Mouse (Mus musculus) R1 (cell line): ENCODE results near the gene Hspa12a.

ENCODE experiments used
- DNase-seq: peaks from one replicate; pipeline ENCODE4 v3.0.0-alpha.2; 2018; ENCODE audit warnings: low read depth, low spot score

Hspa12a gene

DNA sequence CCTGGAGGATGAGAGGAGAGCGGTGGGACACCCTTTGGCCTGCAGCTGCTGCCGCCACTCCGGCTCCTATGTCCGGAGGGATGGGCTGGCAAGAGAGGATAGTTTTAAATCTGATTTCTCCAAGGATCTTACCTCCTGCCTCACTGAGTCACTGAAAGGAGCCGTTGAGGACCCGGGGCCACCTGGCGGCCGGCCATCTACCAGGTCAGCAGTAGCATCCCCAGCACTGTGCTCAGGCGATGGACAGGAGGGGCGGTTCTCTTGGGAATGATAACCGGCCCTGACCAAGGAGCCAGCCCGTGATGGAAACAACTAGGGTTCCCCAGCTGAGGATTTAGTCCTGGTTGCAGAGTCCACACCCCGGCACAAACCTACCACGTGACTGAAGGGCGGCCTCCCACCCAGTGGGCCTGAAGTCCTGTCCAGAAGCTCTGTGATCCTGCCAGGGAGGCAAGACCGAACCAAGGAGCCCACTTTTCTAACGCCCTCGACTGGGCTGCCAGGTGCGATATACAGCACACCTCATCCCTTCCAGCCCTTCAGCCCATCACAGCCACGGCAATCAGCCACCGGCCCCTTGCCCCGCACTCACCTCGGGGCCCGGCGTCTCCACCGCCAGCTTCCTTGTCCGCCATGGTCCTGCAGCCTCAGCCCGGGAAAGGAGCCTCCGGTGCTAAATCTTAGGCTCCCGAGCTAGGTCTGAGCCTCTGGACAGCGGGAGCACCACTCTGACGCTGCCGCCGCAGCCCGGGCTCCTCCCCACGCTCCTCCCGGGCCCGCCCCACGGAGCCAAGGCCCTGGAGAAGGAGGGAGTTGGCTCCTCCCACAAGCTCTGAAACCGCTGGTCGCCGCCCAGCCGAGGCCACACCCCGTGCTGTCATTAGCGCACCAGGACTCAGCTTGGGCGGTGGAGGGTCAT, 82.9 kb downstream of the Hspa12a start:
- peak; percentile 88 for DNase-seq

DNA sequence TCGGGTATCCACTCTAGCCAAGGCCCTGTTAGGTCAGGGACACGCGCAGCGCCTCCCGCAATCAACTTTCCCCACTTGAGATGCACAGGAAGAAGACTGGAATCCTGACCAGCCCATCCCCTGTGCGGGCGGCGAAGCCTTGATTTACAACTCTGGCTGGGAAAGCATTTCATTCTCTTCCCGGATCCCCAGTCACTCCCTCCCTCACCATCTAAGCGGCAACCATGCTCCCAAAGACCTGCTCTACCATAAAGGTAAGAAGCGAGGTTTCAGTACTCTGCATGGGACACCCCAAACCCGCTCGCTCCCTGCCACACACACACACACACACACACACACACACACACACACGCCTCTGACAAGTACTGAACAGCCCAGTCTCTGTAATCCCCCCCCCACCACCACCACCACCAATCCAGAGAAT, 83.6 kb downstream of the Hspa12a start:
- DNase-seq: peak; percentile 45

DNA sequence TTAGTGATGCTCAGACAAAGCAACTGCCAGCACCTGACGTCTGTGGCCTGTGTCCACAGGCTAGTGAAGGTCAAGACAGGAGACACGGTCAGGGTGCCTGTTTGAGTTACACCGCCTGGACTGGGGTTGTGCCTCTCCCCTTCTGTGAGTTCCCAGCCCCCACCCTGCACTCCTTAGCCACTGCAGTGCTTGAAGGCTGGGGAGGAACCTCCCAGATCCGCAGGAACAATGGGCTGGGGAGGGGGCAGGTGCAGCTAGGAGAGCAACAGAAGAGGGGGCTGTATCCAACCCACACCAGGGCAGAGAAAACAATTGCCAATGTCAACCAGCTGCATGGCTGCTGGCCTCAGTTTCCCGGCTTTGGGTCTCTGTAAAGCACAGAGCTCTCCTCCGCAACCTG, 84.1 kb downstream of the Hspa12a start:
- peak; percentile 61 for DNase-seq

DNA sequence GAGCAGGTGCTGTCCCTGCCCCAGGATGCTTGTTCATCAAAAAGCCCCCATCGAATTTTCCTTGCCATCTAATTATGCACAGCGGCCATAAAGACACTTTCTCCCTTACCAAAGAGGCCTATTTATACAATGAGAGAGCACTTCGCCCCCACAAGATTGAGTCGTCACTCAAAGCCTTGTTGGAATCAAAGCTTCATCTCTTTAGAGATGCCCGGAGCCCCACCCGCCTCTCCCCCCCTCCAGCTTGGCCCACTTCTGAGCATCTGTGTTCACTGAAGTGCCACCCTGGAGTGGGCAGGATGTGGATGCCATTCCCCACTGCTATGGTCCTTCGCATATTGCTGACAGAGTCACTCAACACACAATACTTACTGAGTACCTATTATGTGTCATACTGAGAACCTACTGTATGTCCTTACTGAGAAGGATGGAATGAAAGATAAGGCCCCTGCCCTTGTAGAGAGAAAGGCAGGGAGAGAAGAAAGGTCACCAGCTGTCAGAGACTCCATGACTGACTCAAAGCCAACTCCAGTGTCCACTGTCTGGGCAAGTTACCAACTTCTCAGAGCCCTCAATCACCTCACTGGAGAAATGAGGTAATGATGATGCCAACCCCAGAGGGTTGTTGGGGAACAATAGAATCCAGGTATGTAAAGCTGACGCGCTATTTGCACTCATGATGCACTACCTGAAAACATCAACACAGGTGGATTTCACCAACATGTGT, 87.2 kb downstream of the Hspa12a start:
- no peak for DNase-seq

DNA sequence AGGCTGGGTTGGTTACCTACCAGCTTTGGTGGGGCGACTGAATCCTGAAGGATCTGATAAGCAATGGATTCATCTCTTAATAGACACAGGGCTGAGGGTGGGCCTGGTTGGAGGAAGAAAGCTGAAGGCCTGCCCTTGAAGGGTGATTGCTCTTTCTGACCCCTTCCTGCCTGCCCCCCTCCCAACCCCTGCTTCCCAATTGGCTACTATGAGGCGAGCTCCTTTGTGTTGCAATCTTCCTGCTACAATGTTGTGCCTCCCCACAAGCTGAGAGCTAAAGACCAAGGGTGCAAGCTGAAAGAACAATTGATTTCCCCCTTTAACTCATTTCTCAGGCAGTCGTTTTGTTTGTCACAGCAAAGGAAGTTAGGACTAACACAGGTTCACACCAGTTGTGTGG, 88.6 kb downstream of the Hspa12a start:
- DNase-seq: no peak

DNA sequence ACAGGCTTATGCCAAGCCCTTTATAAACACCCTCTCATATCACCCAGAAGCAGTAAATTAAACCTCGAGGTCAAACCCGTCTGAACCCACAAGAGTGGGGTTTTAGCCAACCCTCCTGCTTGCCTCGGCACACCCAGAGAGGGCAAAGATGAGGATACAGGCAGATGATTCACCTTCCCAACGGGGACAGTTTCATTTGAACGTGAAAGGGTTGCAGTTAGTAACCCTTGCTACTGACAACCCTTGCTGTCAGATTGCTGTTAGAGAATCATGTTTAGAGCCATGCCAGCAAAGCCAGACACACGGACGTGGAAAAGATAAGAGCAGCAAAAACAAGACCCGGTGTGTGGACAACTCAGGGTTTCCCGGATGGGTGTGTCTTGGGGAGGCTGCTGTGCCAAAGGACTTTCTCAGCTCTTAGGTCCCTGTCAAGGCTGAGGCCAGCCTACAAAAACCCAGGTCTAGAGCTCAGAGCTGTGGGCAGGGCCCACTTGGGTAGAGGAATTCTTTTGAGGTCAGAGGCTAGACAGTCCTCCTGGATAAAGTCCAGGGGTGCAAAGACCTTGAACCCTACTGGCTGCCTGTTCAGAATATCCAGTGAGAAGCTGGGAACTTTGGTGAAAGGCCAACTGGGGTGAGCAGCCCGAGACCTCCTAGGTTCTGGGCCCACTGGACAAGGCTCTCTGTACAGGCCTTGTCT, 90.3 kb downstream of the Hspa12a start:
- no peak for DNase-seq

DNA sequence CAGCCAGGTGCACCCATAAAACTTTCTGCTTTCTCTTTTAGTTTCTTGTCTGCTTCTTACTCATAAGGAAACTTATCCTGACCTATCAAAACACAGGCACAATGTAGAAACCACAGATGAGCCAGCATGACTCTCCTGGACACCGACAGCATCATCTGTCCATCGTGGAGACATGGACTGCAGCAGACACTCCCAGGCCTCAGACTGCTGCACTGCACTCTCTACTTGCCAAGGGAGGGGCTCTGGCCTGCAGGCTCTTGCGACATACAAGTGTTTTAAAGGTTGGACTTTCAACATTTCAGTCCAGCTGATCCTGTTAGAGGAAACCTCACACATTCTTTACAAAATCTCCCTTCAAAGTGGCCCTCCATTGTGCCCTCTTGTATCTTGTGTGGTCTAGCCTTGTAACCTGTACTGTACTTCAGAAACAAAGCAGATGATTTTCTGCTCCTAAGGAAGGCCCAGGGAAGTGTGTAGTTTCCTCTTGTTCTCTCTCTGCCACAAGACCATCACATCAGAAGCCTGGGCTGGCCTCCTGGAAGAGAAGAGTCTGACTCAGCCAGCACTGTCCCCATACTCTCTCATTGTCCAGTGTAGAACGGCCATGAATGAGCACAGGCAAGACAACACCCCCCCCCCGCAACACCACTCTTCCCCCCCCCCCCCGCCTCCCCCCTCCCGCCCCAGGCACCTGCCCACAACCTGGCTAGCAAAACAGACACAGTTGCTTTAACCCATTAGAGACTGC, 92.6 kb downstream of the Hspa12a start:
- DNase-seq: no peak

DNA sequence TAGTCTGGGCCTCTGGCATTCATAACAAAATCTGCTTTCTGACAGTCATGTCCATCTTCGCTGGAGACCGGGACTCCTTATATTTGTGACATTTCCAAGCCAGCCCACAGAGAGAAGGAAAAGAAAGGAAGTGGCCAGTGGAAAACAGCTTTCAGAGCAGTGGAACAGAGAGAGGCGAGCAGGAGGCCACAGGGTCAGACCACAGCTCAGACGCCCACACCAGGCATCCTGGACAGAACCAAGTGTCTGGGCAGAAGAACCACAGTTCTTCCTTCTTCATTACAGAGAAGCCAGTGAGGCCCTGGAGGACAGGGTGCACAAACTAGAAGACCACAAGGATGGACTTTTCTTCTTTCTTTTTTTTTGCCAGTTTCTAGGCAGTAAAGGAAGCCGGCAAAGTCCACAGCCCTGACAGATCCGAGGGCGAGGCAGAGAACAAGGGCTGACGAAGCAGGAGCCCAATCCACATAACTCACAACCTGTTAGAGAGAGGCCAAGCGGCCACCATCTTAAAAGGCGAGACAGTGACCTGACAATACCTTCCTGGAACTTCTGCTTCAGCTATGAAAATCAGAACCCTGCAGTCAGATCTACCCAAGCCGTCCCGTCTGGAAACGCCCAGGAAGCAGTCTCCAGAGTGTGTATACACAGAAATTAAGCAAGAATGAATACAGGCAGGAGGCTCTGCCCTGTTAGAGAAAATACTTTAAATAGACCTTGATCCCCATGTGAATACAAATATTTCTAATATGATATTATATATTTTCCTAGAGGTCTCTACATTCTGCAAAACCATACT, 93.9 kb downstream of the Hspa12a start:
- DNase-seq: no peak

DNA sequence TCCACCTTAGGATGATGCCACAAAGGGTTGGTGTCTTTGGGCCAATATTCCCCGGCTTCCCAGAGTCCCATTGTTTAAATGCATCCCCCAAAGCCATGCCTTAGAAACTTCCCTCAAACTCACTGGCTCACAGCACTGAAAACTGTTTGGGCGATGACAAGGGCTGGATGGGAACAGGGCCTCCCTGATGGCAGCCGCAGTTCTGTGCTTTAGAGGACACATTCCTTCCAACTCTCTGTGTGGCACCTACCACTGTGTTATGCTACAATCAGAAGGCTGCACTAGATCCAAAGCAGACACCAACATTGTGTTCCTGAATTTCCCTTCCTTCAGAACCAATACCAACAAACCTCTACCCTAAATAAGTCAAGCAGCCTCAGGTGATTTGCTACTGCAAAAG, 99.8 kb downstream of the Hspa12a start:
- DNase-seq: no peak

DNA sequence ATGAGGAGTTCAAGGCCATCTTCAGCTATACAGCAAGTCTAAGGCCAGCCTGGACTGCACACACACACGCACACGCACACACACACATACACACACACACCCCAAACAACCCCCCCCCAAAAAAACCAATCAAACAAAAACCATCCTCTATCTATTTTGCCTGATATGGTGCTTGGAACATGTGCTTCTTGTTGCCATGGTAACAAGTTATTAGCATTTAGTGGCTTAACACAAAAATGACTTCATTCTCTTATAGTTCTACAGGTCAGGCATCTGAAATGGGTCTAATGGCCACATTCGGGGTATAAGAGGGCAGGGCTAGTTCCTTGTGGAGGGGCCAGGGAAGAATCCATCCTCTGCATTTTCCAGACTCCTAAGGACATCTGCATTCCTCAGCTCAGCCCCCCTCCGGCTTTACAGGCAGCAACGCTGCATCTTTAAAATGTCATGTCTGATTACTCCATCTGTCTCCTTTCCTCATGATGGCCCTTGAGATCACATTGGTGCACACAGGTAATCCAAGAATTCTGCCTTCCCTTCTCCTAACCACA, 102.7 kb downstream of the Hspa12a start:
- no peak for DNase-seq

DNA sequence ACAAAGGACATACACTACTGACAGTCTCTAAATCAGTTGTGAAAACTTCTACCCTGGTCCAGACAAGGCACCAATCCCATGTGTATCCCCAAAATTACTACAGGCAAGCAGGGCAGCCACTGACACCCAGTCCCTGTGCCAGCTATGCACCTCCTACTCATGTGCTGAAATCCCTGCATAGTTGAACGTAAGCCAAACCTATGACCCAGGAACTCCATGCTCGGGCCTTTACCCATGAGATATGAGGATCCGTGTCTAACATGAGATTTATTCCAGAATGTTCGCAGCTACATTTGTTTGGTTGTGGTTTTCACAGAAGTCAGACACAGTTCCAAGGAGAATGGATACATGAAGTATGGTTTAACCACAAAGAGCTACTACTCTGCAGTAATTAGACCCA, 103.6 kb downstream of the Hspa12a start:
- DNase-seq: no peak

DNA sequence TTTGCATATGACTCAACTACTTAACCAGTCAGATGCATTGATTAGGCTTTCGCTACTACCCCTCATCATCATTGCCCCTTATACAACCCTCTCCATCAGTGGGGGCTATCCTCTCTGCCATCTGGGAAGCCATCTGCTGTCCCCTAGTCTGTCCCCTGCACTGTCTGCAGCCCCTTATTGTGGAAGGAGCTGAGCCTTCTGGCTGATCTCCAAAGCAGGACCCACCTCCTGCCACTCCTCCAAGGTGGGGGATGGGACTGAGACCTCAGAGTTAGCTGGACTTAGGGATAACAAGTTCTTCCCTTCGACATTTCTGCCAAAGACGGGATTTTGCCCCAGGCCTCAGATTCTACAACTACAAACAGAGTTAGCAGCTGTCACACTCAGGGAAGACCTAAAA, 104.1 kb downstream of the Hspa12a start:
- no peak for DNase-seq

DNA sequence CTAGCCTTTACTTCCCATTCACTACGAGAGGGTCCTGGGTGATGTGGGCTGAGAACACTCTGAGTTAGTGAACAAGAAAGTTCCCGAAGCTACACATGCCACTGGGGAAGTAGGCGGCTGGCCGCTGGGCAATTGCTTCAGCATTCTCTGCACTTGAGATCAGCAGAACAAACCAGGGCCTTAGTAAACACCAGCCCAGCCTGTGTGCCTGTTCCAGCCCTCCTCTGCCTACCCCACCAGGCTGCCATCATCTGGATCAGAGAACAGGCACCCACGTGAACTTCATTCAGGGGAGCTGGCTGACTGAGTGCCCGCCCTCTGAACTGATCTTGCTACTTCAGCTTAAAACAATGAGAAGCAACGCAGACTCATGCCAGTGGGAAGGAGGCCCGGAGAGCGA, 104.7 kb downstream of the Hspa12a start:
- no peak for DNase-seq

DNA sequence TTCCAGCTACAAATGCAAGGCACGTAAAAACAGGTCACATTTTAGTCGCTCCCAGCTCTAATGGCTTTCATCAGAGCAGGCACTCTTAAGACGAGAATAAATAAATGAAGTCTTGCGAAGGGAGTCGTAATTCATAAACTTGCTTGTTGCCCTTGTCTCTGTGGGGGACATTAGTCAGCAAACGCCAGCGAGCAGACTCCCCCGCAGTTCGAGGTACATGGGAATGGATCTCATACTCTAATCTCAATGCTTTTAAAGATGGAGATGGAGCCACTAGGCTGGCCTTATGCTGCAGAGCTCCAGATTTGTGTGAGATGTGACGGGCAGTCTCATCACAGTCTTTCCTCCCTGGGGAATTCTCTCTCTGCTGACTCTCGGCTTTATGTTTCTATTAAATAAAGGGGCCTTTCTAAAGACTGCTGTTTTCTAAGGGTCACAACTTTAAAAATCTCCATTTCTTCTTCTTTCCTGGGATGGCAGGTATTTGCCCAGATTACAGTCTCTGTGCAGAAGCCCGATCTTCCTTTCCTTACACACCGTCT, 109.7 kb downstream of the Hspa12a start:
- no peak for DNase-seq

DNA sequence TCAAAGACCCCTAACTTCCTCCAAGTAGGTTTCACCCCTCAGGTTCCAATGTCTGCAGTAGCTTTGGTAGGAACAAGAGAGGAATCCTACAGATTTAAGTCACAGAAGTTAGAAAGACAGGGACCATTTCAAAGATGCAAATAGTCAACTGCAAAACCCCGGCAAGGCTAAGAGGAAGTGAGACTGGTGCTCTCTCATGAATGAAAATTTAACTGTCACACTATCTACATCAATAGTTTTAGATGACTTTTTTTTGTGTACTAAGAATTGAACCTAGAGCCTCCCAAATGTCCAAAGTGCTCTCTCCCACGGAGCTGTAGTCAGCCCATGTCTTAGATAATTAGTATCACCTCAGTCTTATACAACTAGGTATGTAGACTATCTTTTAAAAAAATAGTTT, 110.5 kb downstream of the Hspa12a start:
- DNase-seq: no peak

DNA sequence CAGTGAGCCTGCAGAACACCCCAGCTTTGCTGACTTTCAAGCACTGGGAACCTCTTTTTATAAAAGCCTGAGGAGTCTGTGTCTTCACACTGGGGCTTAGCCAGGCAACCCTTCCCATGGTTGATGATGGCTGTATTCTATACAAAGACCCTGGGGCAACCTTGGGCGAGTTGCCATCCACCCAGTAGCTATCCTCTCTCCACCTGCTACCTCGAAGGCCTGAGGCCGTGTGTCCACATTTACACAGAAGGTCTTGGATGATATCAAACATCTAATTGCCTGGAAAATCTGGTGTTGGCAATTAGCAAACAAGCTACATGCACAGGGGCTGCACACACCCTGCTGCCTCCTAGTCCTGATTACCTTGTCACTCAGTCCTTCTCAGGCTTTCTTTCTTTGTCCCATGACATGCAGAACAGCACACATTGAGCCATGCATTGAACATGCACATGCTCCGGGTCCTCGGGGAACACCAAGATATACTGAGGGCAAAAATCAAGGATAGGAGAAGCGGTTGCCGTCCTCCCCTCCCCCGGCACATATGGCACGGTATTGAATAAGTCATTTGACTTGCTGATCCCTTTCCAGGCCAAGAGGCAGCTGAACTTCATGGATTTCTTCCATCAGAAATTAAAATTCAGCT, 112.1 kb downstream of the Hspa12a start:
- no peak for DNase-seq

DNA sequence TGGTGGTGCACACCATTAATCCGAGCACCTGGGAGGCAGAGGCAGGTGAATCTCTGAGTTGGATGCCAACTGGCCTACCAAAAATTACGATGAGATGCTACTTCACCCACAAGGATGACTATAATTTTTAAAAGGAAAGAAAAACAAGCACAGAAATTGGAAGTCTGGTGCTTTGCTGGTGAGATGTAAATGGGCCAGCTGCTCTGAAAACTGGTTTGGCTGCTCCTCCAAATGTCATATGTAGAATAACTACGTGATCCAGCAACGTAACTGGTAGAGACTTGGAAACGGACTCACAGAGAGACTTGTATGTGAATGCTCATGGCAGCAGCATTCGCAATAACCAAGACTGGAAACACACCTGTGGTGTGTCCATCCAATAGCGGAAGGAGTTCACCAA, 113.3 kb downstream of the Hspa12a start:
- no peak for DNase-seq

DNA sequence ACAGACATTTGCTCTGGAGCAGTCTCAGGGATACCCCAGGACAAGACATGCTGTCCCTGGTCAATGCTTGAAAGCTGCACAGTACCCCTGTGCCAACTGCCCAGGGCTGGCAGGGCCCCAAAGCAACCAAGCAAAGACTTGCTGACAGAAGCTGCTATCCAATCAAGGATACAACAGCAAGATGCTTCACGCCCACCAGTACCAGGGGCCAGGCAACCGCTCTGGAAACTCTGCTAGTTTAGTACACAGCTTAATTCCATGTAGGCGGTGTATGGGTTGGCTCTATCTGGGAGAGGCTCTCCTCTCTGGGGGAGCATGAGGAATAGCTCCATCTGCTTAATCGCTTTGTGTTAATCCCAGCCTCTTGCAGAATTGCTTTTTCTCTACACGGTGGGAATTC, 113.9 kb downstream of the Hspa12a start:
- DNase-seq: no peak

DNA sequence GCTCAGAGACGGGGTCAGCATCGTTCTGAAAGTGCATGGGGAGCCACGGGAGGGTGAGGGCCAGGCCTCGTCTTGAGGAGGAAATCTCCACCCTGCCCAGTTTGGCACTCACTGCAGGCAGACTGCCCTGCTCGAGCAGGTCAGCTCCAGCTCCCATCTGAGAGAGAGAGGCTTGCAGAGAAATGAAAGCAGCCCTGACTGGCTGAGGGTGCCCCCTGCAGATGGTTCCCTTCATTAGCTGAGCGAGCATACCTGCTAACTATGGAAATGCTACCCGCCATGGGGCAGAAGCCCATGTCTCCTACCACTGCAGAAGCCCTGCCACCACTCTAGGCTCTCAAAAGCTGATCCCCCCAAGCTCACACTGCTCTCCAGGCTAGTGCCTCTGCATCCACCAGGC, 115.8 kb downstream of the Hspa12a start:
- DNase-seq: no peak

DNA sequence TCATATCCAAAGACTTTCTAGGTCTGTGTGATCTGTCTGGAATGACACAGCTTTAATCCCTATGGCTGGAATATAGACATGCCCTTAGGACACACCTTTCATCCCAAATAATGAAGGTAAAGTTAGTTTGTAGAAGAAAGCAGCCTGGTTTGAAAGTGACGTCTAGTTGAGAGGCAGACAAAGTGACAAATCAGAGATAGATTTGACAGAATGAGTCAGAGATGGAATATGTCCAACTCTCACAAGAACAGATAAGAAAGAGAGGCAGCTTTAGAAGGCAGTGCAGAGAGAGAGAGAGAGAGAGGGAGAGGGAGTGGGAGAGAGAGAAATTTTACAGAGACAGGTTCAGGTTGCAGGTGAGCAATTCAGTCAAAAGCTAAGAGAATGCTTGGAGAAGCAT, 119.1 kb downstream of the Hspa12a start:
- DNase-seq: no peak
